In genomic region chr15:101069641-101070190, GRCm38 (mm10) we compare ENCODE assay signal across 14 mouse cellular contexts. TPM values are rescaled to one million over a fixed set of nuclear protein-coding genes. Genes with fewer than 3 reads are reported as not detected.
DNase-seq lines count a peak whose midpoint lies in the region; ATAC-seq lines count a peak whose summit lies in the region.
"Had no signal": no experiment of that assay in that cellular context is flagged by ENCODE, and none has a peak within 500 bp of the region (broad histone marks: within the 10 kb centered on the region; RNA-seq: fewer than 3 reads in every experiment).

No protein-coding gene starts in this region.

- 59% methylated on average over 9 of the region's 9 CpGs for WGBS in lung, embryonic 16.5 days
- 39% methylated on average over 9 of the region's 9 CpGs for WGBS in embryonic facial prominence, embryonic 15.5 days
- WGBS in limb, embryonic 15.5 days = 49% methylated on average over 9 of the region's 9 CpGs

- peaks cover 82% of the 10 kb centered on the region for H3K4me1 ChIP-seq in lung, embryonic 16.5 days (replicated peaks; ENCODE audit: control insufficient read depth, insufficient read depth, low read length)
- peaks cover 73% of the 10 kb centered on the region for H3K4me1 ChIP-seq in embryonic facial prominence, embryonic 15.5 days
- peaks cover 69% of the 10 kb centered on the region for H3K4me1 ChIP-seq in limb, embryonic 15.5 days

- no peaks in the 10 kb centered on the region for H3K27me3 ChIP-seq in lung, embryonic 16.5 days (ENCODE audit: control insufficient read depth, insufficient read depth, low read depth, low read length)
- H3K27me3 ChIP-seq in embryonic facial prominence, embryonic 15.5 days = no peaks in the 10 kb centered on the region
- no peaks in the 10 kb centered on the region for H3K27me3 ChIP-seq in limb, embryonic 15.5 days

- ATAC-seq in lung, embryonic 16.5 days (ENCODE audit: low read depth) = no peak
- ATAC-seq in embryonic facial prominence, embryonic 15.5 days (ENCODE audit: insufficient number of reproducible peaks, low FRiP score, low TSS enrichment, low read depth) = no peak
- no peak for ATAC-seq in limb, embryonic 15.5 days (ENCODE audit: insufficient number of reproducible peaks, low FRiP score, low TSS enrichment, low read depth)
- ATAC-seq: activated CD4-positive, CD25-positive, alpha-beta regulatory T cell, adult 4 months had no signal

- H3K27ac ChIP-seq in lung, embryonic 16.5 days (ENCODE audit: low read length) = peak overlapping the region; percentile 73
- H3K27ac ChIP-seq in embryonic facial prominence, embryonic 15.5 days (replicated peaks) = peak overlapping the region; percentile 68
- H3K27ac ChIP-seq in limb, embryonic 15.5 days = peak overlapping the region; percentile 69

- no peak overlapping the region for H3K4me2 ChIP-seq in lung, embryonic 16.5 days (ENCODE audit: low read depth, low read length)
- no peak overlapping the region for H3K4me2 ChIP-seq in embryonic facial prominence, embryonic 15.5 days (replicated peaks)
- H3K4me2 ChIP-seq in limb, embryonic 15.5 days = no peak overlapping the region

- no peaks in the 10 kb centered on the region for H3K9me3 ChIP-seq in lung, embryonic 16.5 days (ENCODE audit: control insufficient read depth, low read length)
- no peaks in the 10 kb centered on the region for H3K9me3 ChIP-seq in embryonic facial prominence, embryonic 15.5 days (replicated peaks)
- no peaks in the 10 kb centered on the region for H3K9me3 ChIP-seq in limb, embryonic 15.5 days

- H3K36me3 ChIP-seq in lung, embryonic 16.5 days (ENCODE audit: control insufficient read depth, insufficient read depth, low read length) = no peaks in the 10 kb centered on the region
- no peaks in the 10 kb centered on the region for H3K36me3 ChIP-seq in embryonic facial prominence, embryonic 15.5 days
- no peaks in the 10 kb centered on the region for H3K36me3 ChIP-seq in limb, embryonic 15.5 days

- no peak overlapping the region for H3K4me3 ChIP-seq in lung, embryonic 16.5 days (ENCODE audit: low read length)
- H3K4me3 ChIP-seq in embryonic facial prominence, embryonic 15.5 days (replicated peaks) = no peak overlapping the region
- no peak overlapping the region for H3K4me3 ChIP-seq in limb, embryonic 15.5 days

- H3K9ac ChIP-seq in lung, embryonic 16.5 days (ENCODE audit: low read length) = peak overlapping the region; percentile 2; the same call in 1 of the 2 replicates
- no peak overlapping the region for H3K9ac ChIP-seq in embryonic facial prominence, embryonic 15.5 days
- no peak overlapping the region for H3K9ac ChIP-seq in limb, embryonic 15.5 days

- DNase-seq in lung, postnatal 36 days = no peak
- DNase-seq in kidney, adult 9 months = peak; percentile 93
- no peak for DNase-seq in gastrocnemius, adult 18-20 months (ENCODE audit: low spot score)
- no peak for DNase-seq in MN1 (ENCODE audit: low spot score)
- DNase-seq: heart, adult 18-20 months had no signal

RNA-seq across cellular contexts. Expression of gene Fignl2, which starts 8.7 kb away (rescaled TPM):
- 0.20 TPM in 2 replicates for polyA plus RNA-seq in lung, embryonic 16.5 days (2015; fragmentation: Nextera tagmentation; extraction: Ambion mirVana)
- polyA plus RNA-seq in embryonic facial prominence, embryonic 15.5 days (2015; fragmentation: Nextera tagmentation; extraction: Ambion mirVana) = 0.19 and 0.21 TPM in 2 replicates
- 0.09 and 0.12 TPM in 2 replicates for polyA plus RNA-seq in limb, embryonic 15.5 days (2015; fragmentation: Nextera tagmentation; extraction: Ambion mirVana)
- total RNA-seq in gastrocnemius, adult 18-20 months (2021) = under 1 TPM; 0.55 to 0.81 TPM
- total RNA-seq: common myeloid progenitor, adult 5-6 weeks had no signal
- polyA plus RNA-seq: activated CD4-positive, CD25-positive, alpha-beta regulatory T cell, adult 4 months had no signal

RNA-seq across cellular contexts. Expression of gene Gm47841, which starts 22.5 kb away (rescaled TPM):
- polyA plus RNA-seq in lung, embryonic 16.5 days (2015; fragmentation: Nextera tagmentation; extraction: Ambion mirVana) = not detected in 2 replicates
- not detected in 2 replicates for polyA plus RNA-seq in embryonic facial prominence, embryonic 15.5 days (2015; fragmentation: Nextera tagmentation; extraction: Ambion mirVana)
- polyA plus RNA-seq in limb, embryonic 15.5 days (2015; fragmentation: Nextera tagmentation; extraction: Ambion mirVana) = not detected in 2 replicates
- not detected for total RNA-seq in gastrocnemius, adult 18-20 months (2021)
- total RNA-seq: common myeloid progenitor, adult 5-6 weeks; heart, adult 18-20 months; left cerebral cortex, postnatal 14 days; megakaryocyte, adult 5-6 weeks had no signal
- polyA plus RNA-seq: activated CD4-positive, CD25-positive, alpha-beta regulatory T cell, adult 4 months; frontal cortex, adult 2 months; small intestine, adult 2 months had no signal

RNA-seq across cellular contexts. Expression of gene Ankrd33, which starts 45.8 kb away (rescaled TPM):
- polyA plus RNA-seq in lung, embryonic 16.5 days (2015; fragmentation: Nextera tagmentation; extraction: Ambion mirVana) = not detected in 2 replicates
- not detected in 2 replicates for polyA plus RNA-seq in embryonic facial prominence, embryonic 15.5 days (2015; fragmentation: Nextera tagmentation; extraction: Ambion mirVana)
- polyA plus RNA-seq in limb, embryonic 15.5 days (2015; fragmentation: Nextera tagmentation; extraction: Ambion mirVana) = not detected in 2 replicates
- total RNA-seq in gastrocnemius, adult 18-20 months (2021) = not detected
- total RNA-seq: common myeloid progenitor, adult 5-6 weeks; heart, adult 18-20 months; megakaryocyte, adult 5-6 weeks had no signal
- polyA plus RNA-seq: activated CD4-positive, CD25-positive, alpha-beta regulatory T cell, adult 4 months; frontal cortex, adult 2 months; small intestine, adult 2 months had no signal

RNA-seq across cellular contexts. Expression of gene Acvrl1, which starts 58.6 kb away (rescaled TPM):
- 91.3 and 93.3 TPM in 2 replicates for polyA plus RNA-seq in lung, embryonic 16.5 days (2015; fragmentation: Nextera tagmentation; extraction: Ambion mirVana)
- 17.5 and 19.6 TPM in 2 replicates for polyA plus RNA-seq in embryonic facial prominence, embryonic 15.5 days (2015; fragmentation: Nextera tagmentation; extraction: Ambion mirVana)
- 16.3 and 17.7 TPM in 2 replicates for polyA plus RNA-seq in limb, embryonic 15.5 days (2015; fragmentation: Nextera tagmentation; extraction: Ambion mirVana)
- total RNA-seq in gastrocnemius, adult 18-20 months (2021) = 10 to 100 TPM in 1 of 2 experiments, 1 to 10 TPM in 1; 8.6 to 11.7 TPM
